Mouse (Mus musculus): ENCODE measurements at regions not wholly inside any gene's neighbourhood (a gene's known extent, or its start where the extent isn't known, plus 50 kb on each side); places are given as distances from the start of the nearest gene placed in this dataset.

GRCm38 (mm10) chr13:55954346-55954745 lies 118.4 kb upstream of the Pitx1 start:
- no peak for DNase-seq

- no peak for DNase-seq
Observed at GRCm38 (mm10) chr13:55953426-55953825, 117.4 kb upstream of the Pitx1 start.

- DNase-seq, result no peak
Observed at GRCm38 (mm10) chr13:55950773-55951172, 114.8 kb upstream of the Pitx1 start.

- no peak for DNase-seq
Observed at GRCm38 (mm10) chr13:55948591-55948990, 112.6 kb upstream of the Pitx1 start.

- DNase-seq, result no peak
Observed at GRCm38 (mm10) chr13:55948144-55948543, 112.2 kb upstream of the Pitx1 start.

- DNase-seq, result no peak
Observed at GRCm38 (mm10) chr13:55937417-55937816, 101.4 kb upstream of the Pitx1 start.

GRCm38 (mm10) chr13:55937000-55937399 lies 101.0 kb upstream of the Pitx1 start:
- DNase-seq, result no peak

GRCm38 (mm10) chr13:55930637-55931036 lies 94.6 kb upstream of the Pitx1 start:
- DNase-seq, result no peak

GRCm38 (mm10) chr13:55929814-55930213 lies 93.8 kb upstream of the Pitx1 start:
- DNase-seq, result no peak

GRCm38 (mm10) chr13:55923505-55924136 lies 87.6 kb upstream of the Pitx1 start:
- DNase-seq, result no peak

- DNase-seq, result no peak
Observed at GRCm38 (mm10) chr13:55917316-55917715, 81.3 kb upstream of the Pitx1 start.

GRCm38 (mm10) chr13:55912271-55912711 lies 76.3 kb upstream of the Pitx1 start:
- no peak for DNase-seq

- DNase-seq, result no peak
Observed at GRCm38 (mm10) chr13:55909941-55910340, 73.9 kb upstream of the Pitx1 start.

GRCm38 (mm10) chr13:55904884-55905283 lies 68.9 kb upstream of the Pitx1 start:
- DNase-seq, result no peak

GRCm38 (mm10) chr13:55902255-55902654 lies 66.3 kb upstream of the Pitx1 start:
- no peak for DNase-seq

GRCm38 (mm10) chr13:55900190-55900526 lies 64.2 kb upstream of the Pitx1 start:
- no peak for DNase-seq

GRCm38 (mm10) chr13:55899501-55900189 lies 63.7 kb upstream of the Pitx1 start:
- no peak for DNase-seq

- DNase-seq, result no peak
Observed at GRCm38 (mm10) chr13:55898999-55899398, 63.0 kb upstream of the Pitx1 start.

GRCm38 (mm10) chr13:55898257-55898950 lies 62.4 kb upstream of the Pitx1 start:
- DNase-seq, result no peak

- DNase-seq, result no peak
Observed at GRCm38 (mm10) chr13:55895505-55895904, 59.5 kb upstream of the Pitx1 start.

GRCm38 (mm10) chr13:55893154-55894018 lies 57.4 kb upstream of the Pitx1 start:
- DNase-seq, result no peak

- no peak for DNase-seq
Observed at GRCm38 (mm10) chr13:55892250-55892649, 56.3 kb upstream of the Pitx1 start.

GRCm38 (mm10) chr13:55887099-55887736 lies 51.2 kb upstream of the Pitx1 start:
- DNase-seq, result no peak

Data from liver (tissue).